Mouse (Mus musculus) T-helper 1 cell (primary cell): ENCODE data around the gene Pak1ip1.

Source experiments
- in situ Hi-C: fragments of 300-600 bp; cut with MboI, MseI; formaldehyde crosslinking; loops from one replicate; pipeline ENCODE4 v1.15.1; 2025; ENCODE audit warnings: high pct_unique_total_duplicates

The Pak1ip1 gene

DNA sequence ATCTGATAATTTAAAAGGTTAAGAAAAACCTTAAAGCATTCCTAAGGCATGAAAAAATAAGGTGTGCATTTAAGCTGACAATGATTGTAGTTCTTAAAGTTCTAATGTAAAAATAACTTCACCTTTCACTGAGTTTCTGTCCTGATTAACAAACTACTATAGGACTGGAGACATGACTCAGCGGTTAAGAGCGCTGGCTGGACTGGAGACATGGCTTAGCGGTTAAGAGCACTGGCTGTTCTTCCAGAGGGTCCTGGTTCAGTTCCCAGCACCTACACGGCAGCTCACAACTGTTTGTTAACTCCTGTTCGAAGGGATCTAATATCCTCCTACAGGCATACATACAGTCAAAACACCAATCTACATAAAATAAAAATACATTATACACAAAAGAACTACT is 1.2 kb downstream of the Pak1ip1 start:
- in situ Hi-C loops: no loop called here

DNA sequence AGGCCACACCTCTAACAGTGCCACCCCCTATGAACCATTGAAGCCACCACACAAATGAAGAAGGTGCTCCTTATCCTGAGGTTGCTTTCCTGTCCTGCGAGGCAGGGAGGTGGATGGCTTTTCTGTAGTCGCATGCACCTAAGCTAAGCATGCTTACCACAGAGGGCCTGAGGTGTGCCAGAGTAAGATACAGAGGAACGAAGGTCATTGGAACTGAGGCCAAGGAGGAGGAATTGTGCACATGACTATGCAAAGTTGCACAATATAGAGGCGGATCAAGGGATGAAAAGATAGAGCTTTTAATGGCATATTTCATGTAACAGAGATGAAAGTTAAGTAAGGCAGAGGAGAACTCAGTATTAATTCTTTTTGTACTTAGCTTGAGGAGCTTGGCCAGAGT is 5.4 kb downstream of the Pak1ip1 start:
- in situ Hi-C loops: no loop called here

DNA sequence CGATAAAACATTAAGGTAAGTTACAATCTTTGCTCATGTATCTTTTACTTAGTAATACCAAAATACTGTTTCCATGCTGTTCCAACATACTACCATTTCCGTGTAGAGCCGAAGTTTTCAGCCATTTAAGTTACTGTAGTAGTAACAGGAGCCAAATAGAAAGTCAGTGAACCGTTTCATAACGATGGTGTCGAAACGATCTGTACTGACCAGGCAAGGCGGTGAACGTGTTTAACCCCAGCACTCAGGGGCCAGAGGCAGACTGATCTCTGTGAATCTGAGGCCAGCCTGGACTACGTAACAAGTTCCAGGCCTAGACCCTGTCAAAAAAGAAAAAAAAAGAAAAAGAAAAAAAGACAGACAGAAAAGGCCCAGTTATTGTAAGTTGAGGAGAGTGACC is 7.4 kb downstream of the Pak1ip1 start:
- in situ Hi-C loops: no loop called here

DNA sequence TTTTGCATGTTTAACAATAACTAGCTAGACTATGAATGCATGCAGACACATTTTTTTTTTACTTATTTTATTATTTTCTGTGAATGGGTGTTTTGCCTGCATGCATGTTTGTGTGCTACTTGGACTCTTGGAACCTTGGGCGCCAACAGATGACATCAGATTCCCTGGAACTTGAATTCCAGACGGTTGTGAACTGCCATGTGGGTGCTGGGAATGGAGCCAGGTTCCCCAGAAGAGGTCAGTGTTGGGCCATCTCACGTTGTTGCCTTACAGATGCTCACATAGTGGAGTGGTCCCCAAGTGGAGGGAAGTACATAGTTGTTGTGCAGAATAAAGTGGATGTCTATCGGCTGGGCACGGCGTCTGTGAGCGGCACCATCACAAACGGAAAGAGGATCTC is 8.1 kb downstream of the Pak1ip1 start:
- in situ Hi-C loops: no loop called here

DNA sequence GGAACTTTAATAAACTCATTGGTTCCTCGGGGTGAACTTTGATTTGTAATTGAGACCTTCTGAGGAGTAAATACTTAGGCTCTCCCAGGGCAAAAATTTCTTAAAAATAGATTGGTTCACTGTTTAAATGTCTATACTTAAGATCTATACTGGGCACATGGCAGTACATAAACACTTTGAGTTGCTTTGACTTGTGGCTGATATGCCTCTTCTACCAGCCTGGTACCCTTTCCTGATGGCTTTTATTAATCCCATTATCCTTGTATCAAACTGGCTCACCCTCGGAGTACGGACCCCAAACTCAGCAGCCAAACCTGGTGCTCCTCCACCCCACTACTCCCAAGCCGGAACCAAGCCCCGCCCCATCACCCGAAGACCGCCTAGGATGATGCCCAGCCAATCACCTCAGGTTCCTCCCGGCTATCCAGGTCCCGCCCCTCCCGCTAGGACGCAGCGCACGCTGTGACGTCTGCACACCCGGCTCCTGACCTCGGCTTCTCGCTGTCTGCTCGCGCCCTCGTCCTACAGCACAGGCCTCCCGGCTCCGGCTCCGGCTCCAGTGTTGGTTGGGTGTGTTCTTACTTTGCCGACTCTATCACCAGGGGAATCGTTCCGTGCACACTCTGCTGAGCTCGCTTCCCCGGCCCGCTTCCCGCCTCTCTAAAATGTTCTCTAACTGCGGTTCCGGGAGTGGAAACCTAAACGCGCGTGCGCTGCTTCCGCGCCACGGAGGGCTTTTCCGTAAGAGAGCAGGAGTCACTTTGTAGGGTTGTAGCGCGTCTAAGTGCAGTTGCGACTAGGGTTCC is 15.2 kb downstream of the Pak1ip1 start, which contains the start of gene Tmem14c:
Tmem14c (plus strand) TSS at position 464 of the 806 bp plus-strand sequence.
- in situ Hi-C loops: loop anchor here (10.0 kb wide), 2 partner anchors 229 to 589 kb away; partner anchors contain the start of genes Smim13 and Tmem170b

DNA sequence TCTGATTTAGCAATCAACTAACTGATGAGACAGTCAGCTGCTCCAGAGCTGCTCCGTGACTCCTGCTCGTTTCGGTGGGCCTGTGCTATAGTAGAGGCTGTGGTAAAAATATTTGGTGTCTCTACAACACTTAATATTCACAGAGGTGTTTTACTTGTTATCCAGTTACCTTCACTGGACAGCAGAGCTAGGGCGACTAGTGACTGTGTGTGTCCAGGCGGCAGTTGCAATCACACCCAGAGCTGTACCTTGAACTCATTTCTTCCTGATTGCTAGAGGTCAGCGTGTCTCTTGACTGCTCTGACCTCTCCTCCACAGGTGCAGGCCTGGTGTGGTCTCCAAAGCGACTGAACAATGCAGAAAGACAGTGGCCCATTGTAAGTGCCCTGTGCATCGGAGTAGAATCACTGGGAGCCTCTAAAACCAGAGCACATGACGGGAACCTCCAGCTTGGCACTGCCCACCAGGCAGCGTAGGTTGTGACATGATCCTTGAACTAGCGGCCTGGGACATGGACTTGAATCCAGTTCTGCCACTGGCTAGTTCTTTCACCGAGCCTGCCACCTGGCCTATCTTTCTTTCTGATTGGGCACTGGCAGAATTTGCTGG is 16.1 kb downstream of the Pak1ip1 start:
- in situ Hi-C loops: loop anchor here (10.0 kb wide), 2 partner anchors 228 to 588 kb away; partner anchors contain the start of genes Smim13 and Tmem170b

DNA sequence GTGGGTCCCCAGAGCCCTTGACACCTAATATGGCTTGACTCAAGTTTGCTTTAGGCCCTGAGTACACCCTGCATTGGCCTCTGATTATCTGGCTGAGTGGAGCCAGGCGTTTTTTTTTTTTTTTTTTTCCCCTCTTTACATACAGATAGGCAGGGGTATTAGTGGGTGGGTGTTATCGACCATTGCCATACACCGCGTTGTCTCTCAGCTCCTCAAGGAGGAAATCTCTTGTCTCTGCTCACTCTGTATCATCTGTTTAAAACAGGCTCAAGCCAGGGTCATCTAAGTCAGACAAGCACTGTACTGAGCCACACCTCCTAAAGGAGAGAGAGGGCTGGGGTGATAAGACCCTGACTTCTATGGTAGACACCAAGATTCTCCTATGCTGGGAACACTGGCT is 17.0 kb downstream of the Pak1ip1 start:
- in situ Hi-C loops: loop anchor here (10.0 kb wide), 2 partner anchors 227 to 587 kb away; partner anchors contain the start of genes Smim13 and Tmem170b

DNA sequence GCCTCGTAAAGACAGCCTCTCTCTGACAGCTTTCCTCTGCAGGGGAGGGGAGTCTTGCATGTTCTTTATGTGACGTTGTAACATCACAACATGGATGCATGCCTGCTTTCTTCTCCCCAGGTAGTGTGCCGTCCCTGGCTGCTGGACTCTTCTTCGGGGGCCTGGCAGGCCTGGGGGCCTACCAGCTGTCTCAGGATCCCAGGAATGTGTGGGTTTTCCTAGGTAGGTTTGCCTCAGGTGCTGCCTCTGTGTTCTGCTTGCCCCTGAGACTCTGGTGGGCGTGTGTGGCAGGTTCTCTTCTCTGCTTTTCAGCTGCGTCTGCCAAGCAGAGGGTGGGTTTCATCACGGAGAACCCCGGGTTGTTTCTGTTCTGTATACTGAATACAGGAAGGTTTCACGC is 17.4 kb downstream of the Pak1ip1 start:
- in situ Hi-C loops: loop anchor here (10.0 kb wide), 2 partner anchors 227 to 587 kb away; partner anchors contain the start of genes Smim13 and Tmem170b

DNA sequence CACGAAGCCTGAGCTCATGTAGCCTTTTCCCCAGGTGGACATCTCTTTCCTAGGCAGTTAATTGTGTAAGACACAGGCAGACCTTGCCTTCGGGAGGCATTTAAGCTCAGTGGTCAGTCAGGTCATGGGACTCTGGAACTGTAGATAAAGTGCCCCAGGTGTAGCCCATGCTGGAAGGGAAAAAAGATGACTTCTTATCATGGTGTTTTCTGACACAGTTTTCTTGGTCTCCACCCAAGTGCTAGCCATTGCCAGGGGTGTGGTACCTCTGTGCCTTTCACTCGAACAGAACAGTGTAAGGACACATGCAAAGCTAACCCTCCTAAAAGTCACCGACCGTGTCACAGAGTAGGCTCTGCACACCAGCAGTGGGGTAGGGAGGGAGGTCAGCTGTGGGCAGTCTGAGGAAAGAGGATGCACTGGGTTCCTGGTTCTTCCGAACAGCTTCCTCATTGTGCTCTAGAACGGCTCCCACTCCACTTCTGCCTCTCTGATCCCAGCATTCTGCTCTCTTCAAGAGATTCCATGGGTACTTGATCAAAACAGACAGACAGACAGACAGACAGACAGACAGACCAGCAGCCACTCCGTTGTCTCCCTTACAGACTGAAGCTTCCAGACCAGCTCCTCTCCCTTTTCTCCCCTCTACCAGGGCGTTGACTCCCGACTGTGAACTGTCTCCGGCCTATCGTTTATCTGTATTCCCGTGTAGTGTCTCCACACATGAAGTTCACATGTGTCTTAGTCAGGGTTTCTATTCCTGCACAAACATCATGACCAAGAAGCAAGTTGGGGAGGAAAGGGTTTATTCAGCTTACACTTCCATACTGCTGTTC is 18.2 kb downstream of the Pak1ip1 start:
- in situ Hi-C loops: loop anchor here (10.0 kb wide), 2 partner anchors 226 to 586 kb away; partner anchors contain the start of genes Smim13 and Tmem170b

DNA sequence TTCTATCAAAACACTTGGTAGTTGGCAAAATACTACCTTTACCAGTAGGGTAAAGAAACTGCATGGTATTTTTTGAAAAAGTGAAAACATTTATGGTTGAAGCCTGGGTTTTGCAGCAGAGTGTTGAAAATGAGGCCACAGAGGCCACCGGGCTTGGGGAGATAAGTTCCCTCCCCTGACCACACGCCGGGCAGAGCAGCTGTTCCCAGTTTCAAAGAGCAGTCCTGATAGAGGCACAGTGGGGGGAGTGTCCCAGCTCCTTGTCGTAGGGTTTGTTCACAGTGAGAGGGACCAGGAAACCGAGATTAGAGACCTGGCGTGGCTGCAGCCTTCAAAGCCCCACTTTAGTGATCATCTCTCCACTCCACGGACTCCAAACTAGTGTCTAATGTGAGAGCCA is 19.7 kb downstream of the Pak1ip1 start:
- in situ Hi-C loops: no loop called here

DNA sequence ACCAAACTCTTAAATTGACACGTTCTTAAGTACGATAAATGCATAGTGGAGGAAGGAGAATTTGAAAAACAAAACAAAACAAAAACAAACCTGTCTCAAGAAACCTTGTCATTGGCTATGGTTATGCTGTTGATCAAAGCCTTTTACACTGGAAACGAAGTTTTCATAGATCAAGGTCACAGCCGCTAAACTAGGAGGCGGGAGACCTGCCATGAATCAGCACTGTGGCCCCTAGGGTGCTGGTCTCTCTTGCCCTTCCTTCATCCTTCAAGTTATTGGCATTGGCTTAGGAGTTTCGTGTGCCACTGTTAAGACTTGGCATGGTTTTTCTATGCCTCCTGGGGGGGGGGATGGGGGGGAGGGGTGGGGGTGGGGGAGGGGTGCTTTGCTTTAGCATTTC is 20.8 kb downstream of the Pak1ip1 start:
- in situ Hi-C loops: no loop called here

DNA sequence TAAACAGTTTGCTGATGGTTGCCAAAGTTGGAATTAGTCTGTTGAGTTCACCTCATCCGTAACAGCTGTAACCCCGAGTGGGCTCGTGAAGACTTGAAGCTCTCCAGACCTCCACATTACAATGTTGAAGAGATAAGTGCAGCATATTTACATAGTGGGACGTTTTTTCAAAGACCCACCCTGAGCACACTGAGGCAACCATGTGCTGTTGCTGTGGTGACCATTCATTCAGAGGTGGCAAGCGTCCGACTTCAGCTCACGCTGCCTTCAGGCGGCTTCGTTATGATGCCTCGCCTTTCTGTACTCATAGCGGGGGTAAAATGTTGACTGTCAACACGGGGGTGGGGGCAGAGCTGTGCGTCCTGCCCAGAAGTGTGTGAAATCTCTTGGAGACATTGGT is 21.3 kb downstream of the Pak1ip1 start:
- in situ Hi-C loops: no loop called here

DNA sequence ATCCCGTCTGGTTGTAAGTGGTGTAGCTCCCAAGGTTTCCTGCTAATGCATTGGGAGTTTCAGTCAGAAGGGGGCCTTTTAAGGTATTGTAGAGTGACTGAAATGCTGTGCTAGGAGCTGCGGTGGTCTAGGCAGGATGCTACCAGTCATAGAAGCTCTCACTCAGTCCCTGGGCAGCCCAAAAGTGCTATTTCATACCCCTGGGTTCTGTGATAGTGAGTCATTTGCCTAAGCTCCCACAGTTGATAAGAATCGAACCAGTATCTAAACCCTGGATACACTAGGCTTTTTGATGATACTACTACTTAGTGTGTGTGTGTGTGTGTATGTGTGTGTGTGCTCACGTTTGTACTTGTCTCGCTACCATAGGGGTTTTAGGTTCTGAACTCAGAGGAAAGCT is 29.3 kb downstream of the Pak1ip1 start:
- in situ Hi-C loops: no loop called here

DNA sequence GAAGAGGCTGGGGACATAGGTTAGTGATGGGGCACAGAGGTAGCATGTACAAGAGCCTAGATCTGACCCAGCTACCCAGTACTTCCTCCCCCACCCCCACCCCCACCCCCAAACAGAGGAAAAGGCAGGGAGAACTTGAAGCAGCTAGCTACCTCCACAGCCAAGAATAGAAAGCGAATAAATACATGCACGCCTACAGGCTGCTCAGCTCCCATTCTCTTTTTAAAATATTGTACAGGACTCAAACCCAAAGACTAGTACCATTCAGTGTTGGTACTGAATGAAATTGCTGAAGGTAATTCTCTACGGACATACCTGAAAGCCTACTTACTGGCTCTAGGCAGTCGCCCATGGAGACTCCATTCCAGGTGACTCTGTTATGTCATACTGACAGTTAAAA is 41.7 kb downstream of the Pak1ip1 start:
- in situ Hi-C loops: no loop called here

DNA sequence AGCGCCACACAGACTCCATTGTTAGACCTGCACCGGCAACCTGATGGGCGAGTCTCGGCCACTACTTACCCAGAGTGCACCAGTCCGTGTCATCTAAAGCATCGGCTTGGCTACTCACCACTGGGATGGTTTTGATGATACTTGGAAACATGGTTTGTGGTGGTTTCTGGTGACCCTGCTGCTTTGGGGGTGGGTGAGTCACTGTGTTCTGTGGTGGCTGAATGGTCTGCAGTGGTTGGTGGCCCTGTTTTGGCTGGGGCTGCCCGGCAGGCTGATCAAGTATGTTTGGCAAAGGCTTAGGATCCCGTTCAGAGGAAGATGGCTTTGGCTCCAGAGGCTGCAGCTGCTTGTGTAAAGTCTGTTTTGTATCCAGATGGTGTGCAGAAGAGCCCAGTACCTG is 45.1 kb downstream of the Pak1ip1 start:
- in situ Hi-C loops: no loop called here

DNA sequence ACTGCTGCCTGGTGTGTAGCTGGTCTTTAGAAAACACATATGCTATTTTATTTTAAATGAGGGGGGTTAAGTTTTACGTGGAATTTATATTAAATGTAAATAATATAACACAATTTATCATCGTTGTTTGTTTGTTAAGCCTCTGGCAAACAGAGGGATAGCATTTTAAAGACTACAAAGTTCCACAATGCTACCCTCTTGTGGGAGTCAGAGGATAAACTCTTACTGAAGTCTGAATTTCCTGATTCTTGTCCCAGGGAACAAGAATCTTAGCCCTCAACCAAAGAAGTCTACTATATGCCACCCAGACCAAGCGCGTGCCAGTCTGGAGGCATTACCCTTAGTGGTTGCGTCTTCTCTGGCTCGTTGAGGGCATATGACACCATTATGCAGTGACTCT is 46.5 kb downstream of the Pak1ip1 start:
- in situ Hi-C loops: no loop called here

DNA sequence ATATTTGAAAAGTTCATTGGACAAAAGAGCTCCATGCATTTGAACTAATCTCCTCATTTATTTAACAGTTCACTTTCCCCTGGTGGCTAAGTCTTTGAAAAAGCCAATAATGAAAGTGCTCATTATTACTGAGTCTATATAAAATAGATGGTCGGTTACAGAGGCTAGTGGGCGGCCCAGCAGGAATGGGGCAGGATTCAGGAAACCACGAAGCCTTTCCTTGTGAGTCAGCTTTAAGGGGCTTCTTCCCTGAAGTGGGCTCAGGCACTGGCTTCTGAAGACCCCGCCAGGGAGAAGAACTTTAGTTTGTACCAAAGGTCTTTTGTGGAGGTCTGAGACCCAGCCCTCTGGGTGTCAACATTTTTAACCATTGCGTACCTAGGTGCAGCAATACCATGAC is 51.1 kb downstream of the Pak1ip1 start:
- in situ Hi-C loops: no loop called here
